Mouse (Mus musculus) monocyte, adult 5-6 weeks (primary cell): ENCODE measurements around the gene Tpo. TPM values are rescaled to one million over a fixed set of nuclear protein-coding genes. Genes with fewer than 3 reads are reported as not detected.

Source experiments
- ATAC-seq: fragments of 153-309, 156-312 bp; replicated peaks from 2 replicates; pipeline ENCODE4 v1.8.0; 2017; ENCODE audit warnings: mild to moderate bottlenecking; ENCODE audit not compliant: low TSS enrichment, insufficient number of reproducible peaks, severe bottlenecking, poor library complexity, low FRiP score
- total RNA-seq: library from RNA; stranded (forward); fragments of 200-1000, 200-491, 200-594 nt; gene quantifications from 3 replicates; pipeline ENCODE4 v1.2.3, GENCODE M21; 2017

Gene Tpo
- total RNA-seq, 1 experiment from 2014 or later = not detected

- ATAC-seq = no peak
These were observed 97.7 kb downstream of the Tpo start for GRCm38 (mm10) chr12:30034681-30035080.

- ATAC-seq = no peak
These were observed 101.9 kb downstream of the Tpo start for GRCm38 (mm10) chr12:30030571-30030970.

- no peak for ATAC-seq
These were observed 103.3 kb downstream of the Tpo start for GRCm38 (mm10) chr12:30029111-30029510.

GRCm38 (mm10) chr12:30027721-30028340 lies 104.6 kb downstream of the Tpo start:
- ATAC-seq = no peak

- ATAC-seq = no peak
These were observed 108.1 kb downstream of the Tpo start for GRCm38 (mm10) chr12:30024264-30024825.

- ATAC-seq = no peak
These were observed 108.9 kb downstream of the Tpo start for GRCm38 (mm10) chr12:30023491-30023890.

GRCm38 (mm10) chr12:30020447-30020846 lies 112.0 kb downstream of the Tpo start:
- no peak for ATAC-seq

- no peak for ATAC-seq
These were observed 115.3 kb downstream of the Tpo start for GRCm38 (mm10) chr12:30017131-30017530.

GRCm38 (mm10) chr12:30015501-30015900 lies 116.9 kb downstream of the Tpo start:
- no peak for ATAC-seq

- ATAC-seq = no peak
These were observed 123.7 kb downstream of the Tpo start for GRCm38 (mm10) chr12:30008741-30009140.

- no peak for ATAC-seq
These were observed 125.8 kb downstream of the Tpo start for GRCm38 (mm10) chr12:30006586-30006985.

Other genes with a start within 250 kb of the Tpo start
- not detected in 3 replicates for gene Pxdn, start 195.0 kb downstream of the Tpo start, total RNA-seq
- not detected in 3 replicates for gene Sntg2, start 240.8 kb upstream of the Tpo start, total RNA-seq